Mouse (Mus musculus) urinary bladder, postnatal 36 days (tissue): Measurements from ENCODE around the gene Irgc1.
A peak's percentile ranks its signal among the peaks of the same experiment; 100 is the strongest.
"Not testable (repeated sequence)": the region's sequence is repeated elsewhere in the genome, so short reads cannot be mapped to it uniquely, and the experiment has no call there.

ENCODE experiments used
- DNase-seq, 2 experiments: peaks; one replicate each; pipeline ENCODE4 v3.0.0; 2022; ENCODE audit warnings: low spot score in 2 of 2, mixed read lengths in 1 of 2

The Irgc1 gene

GRCm38 (mm10) chr7:24400489-24400888 is 51.6 kb downstream of the Irgc1 start:
- not testable (repeated sequence) for DNase-seq

- DNase-seq = no peak
These were observed 52.0 kb downstream of the Irgc1 start for GRCm38 (mm10) chr7:24400082-24400452.

GRCm38 (mm10) chr7:24399256-24400081 is 52.6 kb downstream of the Irgc1 start, which contains the start of gene Smg9:
Gene Smg9, plus strand, starts transcription at chr7:24399619.
- peak; percentile 92 to 98 for DNase-seq

DNA sequence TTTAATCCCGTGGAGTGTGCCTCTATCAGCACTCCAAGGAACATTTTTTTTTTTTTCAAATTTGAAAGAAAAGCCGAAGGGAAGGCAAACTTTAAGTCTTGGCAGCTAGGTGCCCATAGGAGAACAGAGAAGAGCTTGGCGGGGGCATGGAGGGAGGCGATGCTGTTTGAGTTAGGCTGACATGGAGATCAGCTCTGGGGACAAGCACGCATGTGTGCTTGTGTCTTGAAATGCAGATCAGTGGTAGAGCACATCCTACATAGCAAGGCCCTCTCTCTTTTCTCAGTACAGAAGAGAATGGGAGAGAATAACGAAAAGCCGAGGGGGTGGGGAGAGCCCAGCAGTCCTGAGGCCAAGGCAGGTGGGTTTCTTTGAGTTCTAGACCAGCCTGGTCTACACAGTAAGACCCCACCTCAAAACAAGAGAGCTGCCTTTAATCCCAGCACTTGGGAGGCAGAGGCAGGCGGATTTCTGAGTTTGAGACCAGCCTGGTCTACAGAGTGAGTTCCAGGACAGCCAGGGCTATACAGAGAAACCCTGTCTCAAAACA is 53.7 kb downstream of the Irgc1 start:
- no peak for DNase-seq

- no peak for DNase-seq
These were observed 55.3 kb downstream of the Irgc1 start for GRCm38 (mm10) chr7:24396832-24397231.

DNA sequence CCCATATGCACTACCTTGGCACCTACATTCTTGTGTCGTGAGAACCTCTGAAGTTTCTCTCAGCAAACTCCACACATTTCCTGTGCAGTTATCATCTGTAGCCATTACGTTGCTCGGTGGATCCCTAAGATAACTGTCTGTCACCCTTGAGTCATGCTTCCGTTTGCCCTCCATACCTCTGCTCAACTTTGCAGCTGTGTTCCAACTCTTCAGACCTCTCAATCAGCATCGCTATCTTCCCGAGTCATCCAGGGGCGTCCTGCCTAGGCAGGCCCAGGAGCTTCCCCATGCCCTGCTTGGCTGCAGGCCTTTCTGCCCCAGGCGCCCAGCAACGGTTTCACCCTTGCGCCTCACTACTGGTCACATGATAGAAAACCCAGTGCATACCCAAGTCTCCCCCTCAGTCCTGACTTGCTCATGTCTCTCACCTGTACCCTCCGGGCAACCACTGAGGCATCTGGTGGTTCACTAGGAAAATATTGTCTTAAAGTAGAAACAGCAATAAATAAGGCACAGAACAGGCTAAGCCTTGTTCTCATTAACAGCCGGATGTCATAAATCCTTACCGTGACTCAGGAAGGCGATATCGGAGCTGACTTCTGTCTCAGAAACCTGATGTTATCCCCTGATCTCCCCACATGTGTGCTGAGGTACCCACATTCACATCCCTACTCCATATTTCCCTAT is 57.5 kb downstream of the Irgc1 start:
- peak in 1 of 2 experiments; percentile 76 for DNase-seq

GRCm38 (mm10) chr7:24394054-24394453 is 58.0 kb downstream of the Irgc1 start:
- DNase-seq = no peak

- DNase-seq = no peak
These were observed 60.4 kb downstream of the Irgc1 start for GRCm38 (mm10) chr7:24391687-24392086.

DNA sequence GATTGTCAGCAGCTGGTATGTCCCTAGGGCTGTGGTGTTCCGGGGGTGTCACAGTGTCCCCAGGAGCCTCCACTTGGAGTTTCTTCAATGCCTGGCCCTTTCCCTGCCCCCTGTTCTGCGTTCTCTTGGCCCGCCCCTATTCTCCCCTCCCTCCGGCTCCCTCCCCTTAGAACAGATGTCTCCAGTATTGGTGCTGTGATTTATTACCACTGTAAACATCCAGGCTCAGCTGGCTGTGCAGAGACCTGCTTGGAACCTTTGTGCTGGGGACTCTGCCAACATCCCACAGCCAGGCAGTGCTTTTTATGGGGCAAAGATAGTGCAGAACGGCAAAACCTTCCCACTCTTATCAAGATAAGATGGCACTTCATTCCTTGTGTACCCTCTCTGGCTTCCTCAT is 61.0 kb downstream of the Irgc1 start:
- DNase-seq = peak in 1 of 2 experiments; percentile 68

DNA sequence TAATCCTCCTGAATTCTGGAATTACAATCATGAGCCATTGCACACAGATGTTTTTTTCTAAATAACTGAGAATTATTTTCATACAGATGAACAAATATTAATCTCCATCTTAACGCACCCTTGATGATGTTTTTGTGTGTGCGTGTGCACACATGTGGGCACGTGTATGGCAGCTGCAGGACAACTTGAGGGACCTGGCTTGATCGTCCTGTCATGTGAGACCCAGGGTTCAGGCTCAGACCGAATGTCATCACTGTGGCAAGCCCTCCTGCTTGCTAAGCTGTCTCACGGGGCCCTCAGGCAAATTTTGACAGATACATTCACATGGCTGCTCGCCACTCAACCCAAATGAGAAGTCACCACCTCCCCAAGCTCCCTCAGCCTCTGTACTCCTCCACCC is 61.6 kb downstream of the Irgc1 start:
- DNase-seq = no peak

GRCm38 (mm10) chr7:24389516-24390187 is 62.4 kb downstream of the Irgc1 start:
- no peak for DNase-seq

DNA sequence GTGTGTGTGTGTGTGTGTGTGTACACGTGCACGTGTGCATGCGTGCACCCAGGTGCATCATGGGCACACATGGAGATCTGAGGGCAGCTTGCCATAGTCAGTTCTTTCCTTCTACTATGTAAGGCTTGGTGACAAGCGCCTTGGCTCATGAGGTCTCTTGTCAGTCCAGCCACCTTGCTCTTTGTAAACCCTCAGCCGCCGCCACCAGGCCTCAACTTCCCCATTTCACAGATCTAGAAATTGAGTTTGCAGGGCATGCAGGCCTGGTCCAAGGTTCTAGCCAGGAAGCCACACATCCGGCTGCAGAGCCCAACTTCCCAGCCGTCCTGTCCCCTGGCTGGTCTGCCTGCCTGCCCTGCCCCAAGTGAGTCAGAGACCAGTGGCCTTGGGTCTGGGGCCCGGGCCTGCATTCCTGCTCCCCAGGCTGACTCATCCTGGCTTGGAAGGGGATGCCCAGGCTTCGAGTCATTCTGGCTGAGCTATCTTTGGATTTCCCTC is 65.0 kb downstream of the Irgc1 start:
- peak; percentile 62 to 73 for DNase-seq

DNA sequence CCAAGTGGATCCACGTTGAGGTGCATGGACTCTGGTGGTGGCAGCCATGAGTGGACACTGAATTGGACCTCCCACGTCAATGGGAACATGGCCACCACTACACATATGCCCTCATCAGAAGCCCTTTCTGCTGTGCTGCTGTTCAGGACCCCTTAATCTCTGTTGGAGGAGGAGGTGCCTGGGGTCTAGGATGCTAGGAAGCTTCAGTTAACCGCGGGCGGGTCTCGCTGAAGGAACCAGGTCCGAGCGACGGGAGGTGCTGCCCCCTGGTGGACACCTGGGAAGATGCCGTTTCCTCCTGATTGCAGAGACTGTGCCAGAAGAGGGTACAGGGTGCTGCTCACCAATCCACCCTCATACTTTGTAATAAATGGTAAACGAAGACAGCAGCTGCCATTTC is 67.3 kb downstream of the Irgc1 start:
- DNase-seq = peak in 1 of 2 experiments; percentile 68

DNA sequence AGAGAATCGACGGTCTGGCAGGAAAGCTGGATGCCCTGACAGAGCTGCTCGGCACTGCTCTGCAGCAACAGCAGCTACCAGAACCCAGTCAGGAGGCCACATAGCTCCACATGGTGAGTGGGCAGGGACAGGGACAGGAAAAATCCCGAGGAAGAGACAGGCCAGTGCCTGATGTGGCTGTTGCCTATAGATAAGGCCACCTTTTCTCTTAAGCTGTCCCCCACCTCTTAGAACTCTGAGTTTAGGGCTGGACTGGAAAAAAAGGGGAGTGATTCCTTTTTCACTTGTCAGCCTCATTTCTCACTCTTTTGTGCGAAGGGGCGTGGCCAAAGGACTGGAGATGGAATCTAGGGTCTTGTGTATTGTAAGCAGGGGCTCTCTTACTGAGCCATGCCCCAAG is 68.0 kb downstream of the Irgc1 start:
- no peak for DNase-seq

DNA sequence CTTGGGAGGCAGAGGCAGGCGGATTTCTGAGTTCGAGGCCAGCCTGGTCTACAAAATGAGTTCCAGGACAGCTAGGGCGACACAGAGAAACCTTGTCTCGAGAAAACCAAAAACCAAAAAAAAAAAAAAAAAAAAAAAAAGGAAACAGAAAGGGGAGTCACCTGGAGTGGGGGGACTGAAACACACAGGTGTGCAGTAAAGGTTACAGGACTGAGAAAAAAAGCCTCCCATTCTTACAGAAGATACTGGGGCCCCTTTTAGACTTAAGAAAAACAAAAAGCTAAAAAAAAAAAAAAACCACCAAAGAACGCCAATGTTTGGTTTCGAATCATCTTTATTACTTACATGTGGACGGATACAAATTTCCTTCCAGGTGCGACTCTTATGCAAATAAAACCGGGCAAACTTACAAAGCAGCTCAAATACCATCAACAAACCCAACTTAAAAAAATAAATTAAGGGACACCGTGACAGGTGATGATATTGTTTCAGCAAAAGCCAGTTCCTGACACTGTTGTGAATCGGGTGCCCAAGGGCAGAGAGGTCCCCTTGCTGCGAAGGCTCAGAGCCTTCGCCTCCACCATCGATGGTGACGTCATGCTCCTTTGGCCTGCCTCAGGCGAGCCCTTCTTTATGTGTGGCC is 69.2 kb downstream of the Irgc1 start:
- DNase-seq = no peak
